Mouse (Mus musculus) olfactory bulb, adult 2 months (tissue): ENCODE measurements around the gene Tnfaip2.

ENCODE experiments used
- CTCF ChIP-seq: fragments of 200-500 bp; IDR thresholded peaks from 2 replicates; pipeline ENCODE4 v1.5.1; 2012; ENCODE audit warnings: low read depth, mild to moderate bottlenecking, low read length, moderate library complexity; ENCODE audit not compliant: insufficient read depth
- POLR2A ChIP-seq: fragments of 200-500 bp; IDR thresholded peaks from 2 replicates; pipeline ENCODE4 v1.6.1; 2012; ENCODE audit warnings: mild to moderate bottlenecking, low read depth, low read length, moderate library complexity; ENCODE audit not compliant: insufficient read depth

DNA sequence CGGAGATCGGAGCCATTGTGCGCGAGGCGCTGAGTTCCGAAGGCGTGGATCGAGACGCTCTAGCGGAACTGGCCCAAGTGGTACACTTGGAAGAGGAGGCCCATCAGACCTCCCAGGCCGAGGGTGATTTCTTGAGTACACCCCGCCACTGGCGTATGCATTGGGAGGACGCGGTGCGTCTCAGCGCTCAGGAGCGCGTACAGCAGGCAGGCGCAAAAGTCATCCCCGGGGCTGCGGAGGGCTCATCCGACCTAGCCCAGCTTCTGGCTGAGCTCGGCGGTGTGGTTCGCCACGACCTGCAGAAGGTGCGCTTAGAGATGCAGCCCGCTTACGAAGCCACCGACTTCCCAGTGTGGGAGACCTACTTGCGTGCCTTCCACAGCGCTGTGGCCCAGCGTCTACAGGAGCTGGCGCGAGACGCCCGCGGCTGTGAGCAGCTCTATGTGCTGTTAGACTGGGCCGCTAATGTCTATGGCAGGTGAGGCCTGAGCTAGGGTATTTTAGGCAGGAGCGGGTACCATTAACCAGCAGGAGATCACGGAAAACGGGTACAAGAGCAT is 18.6 kb upstream of the Tnfaip2 start:
- TF ChIP-seq POLR2A = no peak
- TF ChIP-seq CTCF = no peak
